Mouse (Mus musculus) liver, embryonic 13.5 days (tissue): ENCODE data around the gene 4930524B15Rik. TPM values are rescaled to one million over a fixed set of nuclear protein-coding genes. Genes with fewer than 3 reads are reported as not detected.
"Not testable (repeated sequence)": the region's sequence is repeated elsewhere in the genome, so short reads cannot be mapped to it uniquely, and the experiment has no call there.

Experiments used
- ATAC-seq: fragments of 200-750 bp; cut with Nextera tagmentation; 2 replicates; pipeline ENCODE4 v1.8.0; 2017; ENCODE audit warnings: low read depth, mild to moderate bottlenecking, moderate number of reproducible peaks, moderate library complexity
- DNase-seq: peaks from one replicate; pipeline ENCODE4 v3.0.0; 2022
- H3K27ac ChIP-seq: fragments of 300-500 bp; sonication (generic); 2 replicates; pipeline ENCODE4 v1.5.1; 2015; ENCODE audit warnings: moderate library complexity, mild to moderate bottlenecking, inconsistent platforms
- H3K27me3 ChIP-seq: fragments of 300-500 bp; sonication (generic); 2 replicates; pipeline ENCODE4 v1.6.1; 2015; ENCODE audit warnings: mild to moderate bottlenecking, inconsistent platforms
- H3K36me3 ChIP-seq: fragments of 300-500 bp; sonication (generic); 2 replicates; pipeline ENCODE4 v1.6.1; 2015; ENCODE audit warnings: mild to moderate bottlenecking, inconsistent platforms
- H3K4me1 ChIP-seq: fragments of 300-500 bp; sonication (generic); replicated peaks from 2 replicates; pipeline ENCODE4 v1.6.1; 2015; ENCODE audit warnings: inconsistent platforms
- H3K4me2 ChIP-seq: fragments of 300-500 bp; sonication (generic); 2 replicates; pipeline ENCODE4 v1.6.1; 2015; ENCODE audit warnings: inconsistent platforms, mild to moderate bottlenecking, moderate library complexity
- H3K4me3 ChIP-seq: fragments of 300-500 bp; sonication (generic); replicated peaks from 2 replicates; pipeline ENCODE4 v1.5.1; 2015; ENCODE audit warnings: mild to moderate bottlenecking, inconsistent platforms
- H3K9ac ChIP-seq: fragments of 300-500 bp; sonication (generic); 2 replicates; pipeline ENCODE4 v1.6.1; 2015; ENCODE audit warnings: mild to moderate bottlenecking, inconsistent platforms
- H3K9me3 ChIP-seq: fragments of 300-500 bp; sonication (generic); replicated peaks from 2 replicates; pipeline ENCODE4 v1.6.1; 2016; ENCODE audit warnings: inconsistent platforms
- WGBS: fragments of 180-500 bp; shearing (Covaris S2); methylation state at CpG from one replicate; pipeline ENCODE4 v1.1.7; 2015; ENCODE audit not compliant: insufficient replicate concordance; 5-methylcytosine and 5-hydroxymethylcytosine counted together
- polyA plus RNA-seq: library from polyadenylated mRNA; unstranded; fragments of >200 nt; fragmentation: Nextera tagmentation; extraction: Ambion mirVana; gene quantifications from 2 replicates; pipeline ENCODE4 v1.2.1, GENCODE M21; 2015

4930524B15Rik gene
- polyA plus RNA-seq, 1 experiment from 2014 or later = not detected

DNA sequence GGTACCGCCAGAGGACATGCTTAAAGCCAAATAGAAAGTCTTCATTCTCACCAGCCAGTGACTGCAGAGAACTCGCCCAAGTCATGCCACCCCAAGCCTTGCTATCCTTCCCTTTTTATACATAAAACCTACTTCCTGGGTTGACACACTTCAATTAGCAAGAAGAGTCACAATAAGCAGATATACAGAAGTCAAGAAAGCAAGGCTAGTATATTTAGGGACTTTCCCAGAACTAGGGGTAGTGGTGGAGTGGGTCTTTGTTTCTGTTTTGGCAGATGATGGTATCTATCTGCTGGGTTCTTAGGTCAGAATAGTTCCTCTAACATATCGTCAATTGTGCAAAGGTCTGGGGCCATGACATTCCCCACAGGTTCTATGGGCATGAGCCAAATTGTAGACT is 27.1 kb downstream of the 4930524B15Rik start:
- Histone ChIP-seq H3K9me3 (no peaks in the 10 kb centered on the region), H3K4me3 (no peak overlapping the region), H3K27ac (no peak overlapping the region), H3K36me3 (no peaks in the 10 kb centered on the region), H3K4me1 (no peaks in the 10 kb centered on the region), H3K4me2 (no peak overlapping the region), H3K9ac (no peak overlapping the region), H3K27me3 (no peaks in the 10 kb centered on the region)
- ATAC-seq (no peak), DNase-seq (no peak)
- WGBS = 57% methylated on average over 3 of the region's 3 CpGs

DNA sequence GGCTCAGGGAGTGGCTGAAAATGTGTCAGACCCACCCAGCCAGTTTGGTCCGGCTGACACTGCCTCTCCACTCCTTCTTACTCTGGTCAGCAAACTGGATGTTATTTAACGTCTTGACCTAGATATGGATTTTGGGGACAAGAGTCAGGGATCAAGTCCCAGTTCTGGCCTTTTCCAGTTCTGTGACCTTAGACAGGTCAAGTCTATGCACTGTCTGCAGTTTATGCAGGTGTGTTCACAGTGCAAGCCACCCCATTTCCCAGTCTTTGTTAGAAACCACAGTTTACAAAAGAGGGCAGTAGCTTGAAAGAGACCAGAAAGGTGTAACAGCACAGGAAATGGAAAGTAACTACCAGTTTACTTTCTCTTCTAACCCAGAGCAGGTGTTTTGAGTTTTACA is 34.3 kb downstream of the 4930524B15Rik start:
- H3K9ac ChIP-seq = no peak overlapping the region
- DNase-seq = no peak
- H3K4me1 ChIP-seq = no peaks in the 10 kb centered on the region
- no peak overlapping the region for H3K4me3 ChIP-seq
- H3K27ac ChIP-seq = no peak overlapping the region
- H3K9me3 ChIP-seq = no peaks in the 10 kb centered on the region
- ATAC-seq = no peak
- 43% methylated on average over 2 of the region's 2 CpGs for WGBS
- H3K27me3 ChIP-seq = peaks cover 21% of the 10 kb centered on the region
- no peak overlapping the region for H3K4me2 ChIP-seq
- H3K36me3 ChIP-seq = no peaks in the 10 kb centered on the region

DNA sequence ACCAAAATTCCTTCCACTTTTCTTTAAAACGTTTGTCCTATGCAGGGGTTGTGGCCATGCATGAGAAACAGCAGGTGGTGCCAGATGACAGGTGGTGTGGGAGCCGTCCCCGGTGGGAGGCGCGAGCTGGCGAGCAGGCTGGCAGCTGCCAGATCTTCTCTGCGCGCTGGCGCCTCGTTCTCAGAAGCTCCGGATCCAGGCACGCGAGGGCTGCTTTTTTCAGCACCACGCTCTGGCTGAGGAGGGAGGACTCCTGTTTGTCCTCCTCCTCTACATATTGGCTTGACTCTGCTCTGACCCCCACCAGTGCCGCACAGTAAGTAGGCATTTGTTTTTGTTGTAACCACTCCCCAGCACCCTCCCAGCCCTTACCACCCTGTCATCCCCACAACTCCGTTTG is 34.9 kb downstream of the 4930524B15Rik start, which contains the start of gene Nsg2:
Gene Nsg2, plus strand, starts transcription at position 183 of the 400 bp plus-strand sequence.
- Histone ChIP-seq H3K9ac (no peak within 1 kb of the TSS), H3K4me3 (no peak within 1 kb of the TSS; the same call in 1 of the 2 replicates), H3K4me2 (peak within 1 kb of the TSS; percentile 28; the same call in 1 of the 2 replicates), H3K36me3 (no peaks in the 10 kb centered on the region), H3K9me3 (no peaks in the 10 kb centered on the region), H3K27ac (no peak within 1 kb of the TSS), H3K4me1 (no peaks in the 10 kb centered on the region), H3K27me3 (peaks cover 21% of the 10 kb centered on the region)
- DNase-seq = peak; percentile 7
- under 1% methylated on average over 16 of the region's 16 CpGs for WGBS
- no peak for ATAC-seq

DNA sequence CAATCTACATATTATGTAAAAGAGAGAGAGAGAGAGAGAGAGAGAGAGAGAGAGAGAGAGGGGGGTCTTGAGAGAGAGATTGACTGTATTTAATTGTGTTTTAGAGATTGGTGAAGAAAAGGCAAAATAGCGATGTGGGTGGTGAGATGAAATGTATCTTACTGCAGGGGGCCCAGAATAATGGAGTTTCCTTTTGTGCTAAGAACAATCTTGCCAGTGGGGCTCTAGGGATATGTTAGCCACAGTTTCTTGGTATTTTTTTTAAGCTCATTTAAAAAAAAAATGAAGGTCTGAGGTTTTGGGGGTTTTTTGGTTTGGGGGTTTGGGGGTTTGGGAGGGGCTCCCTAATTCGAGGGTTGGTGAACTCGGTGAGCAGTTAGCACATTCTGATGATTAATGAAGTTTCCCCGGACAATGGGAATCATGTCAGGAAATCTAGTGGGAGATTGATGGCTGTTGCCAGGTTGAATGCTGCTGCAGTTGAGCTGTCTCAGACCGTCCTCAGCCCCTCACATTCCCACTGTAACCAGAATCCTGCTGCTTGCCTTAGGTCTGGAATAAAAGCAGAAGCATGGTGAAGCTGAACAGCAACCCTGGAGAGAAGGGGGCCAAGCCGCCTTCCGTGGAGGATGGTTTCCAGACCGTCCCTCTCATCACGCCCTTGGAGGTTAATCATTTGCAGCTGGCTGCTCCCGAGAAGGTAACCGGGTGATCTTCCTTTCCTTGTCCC is 36.0 kb downstream of the 4930524B15Rik start:
- Histone ChIP-seq H3K4me1 (no peaks in the 10 kb centered on the region), H3K9me3 (no peaks in the 10 kb centered on the region), H3K4me3 (no peak overlapping the region), H3K9ac (no peak overlapping the region), H3K36me3 (no peaks in the 10 kb centered on the region), H3K27ac (no peak overlapping the region), H3K4me2 (no peak overlapping the region), H3K27me3 (peaks cover 21% of the 10 kb centered on the region)
- 6% methylated on average over 11 of the region's 11 CpGs for WGBS
- DNase-seq (no peak), ATAC-seq (no peak)

DNA sequence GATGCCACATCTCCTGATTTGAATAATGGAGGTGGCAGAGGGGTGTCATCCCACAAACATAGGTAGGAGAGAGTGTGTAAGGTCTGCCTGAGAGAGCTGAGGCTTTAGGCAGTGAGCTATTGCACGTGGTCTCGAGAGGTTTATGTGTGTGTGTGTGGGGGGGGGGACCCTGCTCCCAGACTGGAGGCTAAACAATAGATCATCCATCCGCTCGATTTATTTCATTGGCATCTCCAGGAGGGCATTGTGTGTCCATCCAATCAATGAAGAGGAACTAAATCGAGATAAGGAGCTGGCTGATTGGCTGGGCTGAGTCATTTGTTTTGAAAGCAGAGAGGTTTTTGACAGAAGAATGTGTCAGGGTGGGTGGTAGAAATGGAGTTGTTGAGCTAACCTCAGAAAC is 37.3 kb downstream of the 4930524B15Rik start:
- no peaks in the 10 kb centered on the region for H3K4me1 ChIP-seq
- no peak overlapping the region for H3K27ac ChIP-seq
- no peak overlapping the region for H3K9ac ChIP-seq
- no peak overlapping the region for H3K4me2 ChIP-seq
- H3K36me3 ChIP-seq = no peaks in the 10 kb centered on the region
- ATAC-seq (no peak), DNase-seq (no peak)
- H3K9me3 ChIP-seq = peaks cover 7% of the 10 kb centered on the region; the same call in 1 of the 2 replicates
- 4% methylated on average over 5 of the region's 5 CpGs for WGBS
- H3K27me3 ChIP-seq = peaks cover 21% of the 10 kb centered on the region
- H3K4me3 ChIP-seq = no peak overlapping the region

DNA sequence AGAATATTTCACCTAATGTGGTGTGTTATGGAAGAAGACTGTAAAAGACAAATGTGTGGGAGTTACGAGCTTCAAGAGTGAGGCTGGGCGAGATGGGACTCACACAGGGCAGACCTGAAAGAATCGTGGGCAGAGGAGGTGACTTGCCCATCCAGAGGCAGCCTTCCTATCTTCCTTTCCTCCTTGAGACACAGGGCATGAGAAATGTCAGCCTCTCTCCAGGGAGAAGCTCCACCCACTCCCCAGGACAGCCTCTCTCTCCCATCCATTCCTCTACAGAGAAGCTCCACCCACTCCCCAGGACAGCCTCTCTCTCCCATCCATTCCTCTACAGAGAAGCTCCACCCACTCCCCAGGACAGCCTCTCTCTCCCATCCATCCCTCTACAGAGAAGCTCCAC is 42.7 kb downstream of the 4930524B15Rik start:
- H3K36me3 ChIP-seq, H3K27me3 ChIP-seq, H3K27ac ChIP-seq, ATAC-seq, H3K4me1 ChIP-seq, H3K9me3 ChIP-seq, H3K4me2 ChIP-seq, H3K4me3 ChIP-seq, H3K9ac ChIP-seq, DNase-seq: not testable (repeated sequence)
- WGBS = 73% methylated on average over 3 of the region's 3 CpGs

DNA sequence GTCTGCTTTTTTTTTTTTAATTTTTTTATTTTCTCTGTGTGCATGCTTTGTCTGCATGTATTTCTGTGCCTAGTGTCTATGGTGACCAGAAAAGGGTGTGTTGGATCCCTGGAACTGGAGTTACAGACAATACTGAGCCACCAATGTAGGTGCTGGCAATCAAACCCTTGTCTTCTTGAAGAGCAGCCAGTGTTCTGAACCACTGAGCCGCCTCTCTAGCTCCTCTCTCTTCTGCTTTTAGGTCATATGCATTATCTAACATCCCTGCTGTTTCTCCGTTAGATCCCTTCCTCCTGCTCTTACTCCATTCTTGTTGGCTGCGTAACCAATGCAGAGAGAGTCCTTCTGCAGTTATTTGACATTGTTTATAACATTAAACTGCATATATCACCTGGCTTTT is 43.5 kb downstream of the 4930524B15Rik start:
- ATAC-seq = no peak
- 63% methylated on average over 3 of the region's 3 CpGs for WGBS
- Histone ChIP-seq H3K36me3 (no peaks in the 10 kb centered on the region), H3K27ac (no peak overlapping the region), H3K9me3 (peaks cover 7% of the 10 kb centered on the region; the same call in 1 of the 2 replicates), H3K4me1 (no peaks in the 10 kb centered on the region), H3K4me2 (no peak overlapping the region), H3K4me3 (no peak overlapping the region), H3K27me3 (no peaks in the 10 kb centered on the region), H3K9ac (no peak overlapping the region)
- DNase-seq = no peak

DNA sequence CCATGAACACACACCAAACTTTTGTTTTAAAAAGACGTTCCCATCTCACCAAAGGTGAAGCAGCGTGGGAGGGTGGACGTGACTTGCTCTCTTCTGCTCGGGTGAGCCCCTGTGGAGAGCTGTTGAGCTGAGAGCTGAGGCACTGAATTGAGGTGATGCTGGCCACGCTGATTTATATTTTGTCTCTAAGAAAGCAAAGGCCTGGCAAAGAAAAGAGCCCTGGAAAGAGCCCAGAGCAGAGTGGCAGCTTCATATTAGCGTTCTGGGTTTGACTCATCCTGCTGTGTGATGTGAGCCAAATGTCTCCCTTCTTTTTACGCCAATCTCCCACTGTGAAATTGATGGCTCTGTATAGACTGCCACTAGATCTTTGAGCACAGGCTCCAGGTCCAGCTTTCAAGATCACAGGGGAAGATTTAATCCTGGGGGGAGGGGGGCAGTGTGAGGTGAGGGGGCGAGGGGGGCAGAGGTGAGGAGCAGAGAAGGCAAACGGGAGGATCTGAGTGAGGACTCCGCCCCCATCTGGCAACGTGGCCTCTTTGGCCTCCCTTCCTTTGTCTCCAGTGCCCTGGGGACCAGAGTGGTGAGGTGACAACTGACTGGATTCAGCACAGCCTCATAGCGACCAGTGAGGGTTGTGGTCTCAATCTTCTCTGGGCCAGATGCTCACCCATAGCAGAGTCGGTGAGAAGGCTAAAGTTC is 44.7 kb downstream of the 4930524B15Rik start:
- no peak overlapping the region for H3K9ac ChIP-seq
- no peak for ATAC-seq
- H3K36me3 ChIP-seq = no peaks in the 10 kb centered on the region
- H3K27ac ChIP-seq = no peak overlapping the region
- H3K27me3 ChIP-seq = no peaks in the 10 kb centered on the region
- DNase-seq = no peak
- WGBS = 44% methylated on average over 13 of the region's 13 CpGs
- H3K4me3 ChIP-seq = no peak overlapping the region
- no peaks in the 10 kb centered on the region for H3K4me1 ChIP-seq
- no peak overlapping the region for H3K4me2 ChIP-seq
- peaks cover 7% of the 10 kb centered on the region; the same call in 1 of the 2 replicates for H3K9me3 ChIP-seq

DNA sequence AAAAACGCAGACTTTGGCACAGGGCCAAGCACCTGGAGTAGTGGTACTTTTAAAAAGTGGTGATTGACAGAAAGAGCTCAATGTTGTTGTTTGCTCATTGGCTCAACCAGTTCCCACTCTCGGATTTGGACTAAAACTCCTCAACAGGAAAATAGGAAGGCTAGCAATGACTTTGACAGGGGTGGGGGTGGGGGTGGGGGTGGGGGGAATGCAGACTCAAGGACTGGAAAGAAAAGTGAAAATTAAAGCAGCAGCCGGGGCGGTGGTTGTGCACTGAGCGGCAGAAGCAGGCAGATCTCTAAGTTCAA is 45.2 kb downstream of the 4930524B15Rik start:
- 59% methylated on average over 5 of the region's 5 CpGs for WGBS
- H3K27ac ChIP-seq = no peak overlapping the region

DNA sequence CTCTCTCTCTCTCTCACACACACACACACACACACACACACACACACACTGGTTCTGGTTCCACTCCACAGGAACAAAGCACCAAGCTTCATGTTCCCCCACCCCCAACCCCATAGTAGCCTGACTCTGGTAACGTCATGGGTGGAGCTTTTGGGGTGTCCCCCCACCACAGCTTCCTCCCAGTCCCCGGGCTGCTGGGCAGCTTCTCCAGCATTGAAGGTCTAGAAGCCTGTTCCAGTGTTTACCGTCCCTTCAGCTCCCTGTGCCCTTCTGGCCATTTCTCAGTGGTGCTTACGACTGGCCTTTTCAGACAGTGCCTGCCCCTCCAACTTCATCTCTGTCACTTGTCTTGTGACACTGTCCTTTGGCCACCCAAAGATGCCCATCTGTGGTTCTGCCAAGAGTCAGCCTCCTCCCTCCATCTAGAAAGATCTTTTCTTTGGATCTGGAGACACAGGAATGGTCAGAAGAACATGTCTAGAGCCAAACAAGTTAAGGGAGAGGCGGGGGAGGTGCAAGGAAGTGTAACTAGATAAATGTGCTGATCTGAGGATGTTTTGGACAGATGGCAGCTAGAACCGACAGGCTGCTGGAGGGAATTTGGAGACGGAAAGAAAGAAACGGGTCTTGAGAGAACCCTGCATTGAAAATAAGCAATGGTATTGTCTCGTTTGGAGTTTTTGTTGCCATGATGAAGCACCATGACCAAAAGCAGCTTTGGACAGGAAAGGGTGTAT is 46.6 kb downstream of the 4930524B15Rik start:
- H3K36me3 ChIP-seq = no peaks in the 10 kb centered on the region
- ATAC-seq = no peak

More for the DNA sequence above, 45.2 kb downstream of the 4930524B15Rik start:
- H3K4me1 ChIP-seq = no peaks in the 10 kb centered on the region
- H3K4me2 ChIP-seq = no peak overlapping the region
- H3K9ac ChIP-seq = no peak overlapping the region
- H3K36me3 ChIP-seq = no peaks in the 10 kb centered on the region
- DNase-seq (no peak), ATAC-seq (no peak)
- no peak overlapping the region for H3K4me3 ChIP-seq
- no peaks in the 10 kb centered on the region for H3K27me3 ChIP-seq
- H3K9me3 ChIP-seq = peaks cover 7% of the 10 kb centered on the region; the same call in 1 of the 2 replicates

DNA sequence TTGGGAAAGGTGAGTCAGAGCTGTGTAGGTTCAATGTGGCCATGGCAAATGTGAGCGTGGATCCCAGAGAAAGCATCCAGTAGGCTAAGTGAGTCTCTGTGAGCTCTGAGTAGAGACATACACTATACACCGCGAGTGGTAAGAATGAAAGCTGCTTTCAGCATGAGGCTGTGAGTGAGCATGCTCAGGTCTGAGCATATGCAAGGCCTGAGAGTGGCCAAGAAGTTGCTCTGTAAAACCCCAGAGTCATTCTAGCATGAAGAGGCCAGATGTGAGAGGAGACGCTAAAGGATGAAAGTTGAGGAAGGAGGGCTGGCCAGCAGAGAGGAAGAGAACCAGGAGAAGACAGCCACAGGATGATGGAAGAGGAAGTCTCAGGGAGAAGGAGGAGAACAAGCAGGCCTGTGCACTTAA is 47.6 kb downstream of the 4930524B15Rik start:
- H3K36me3 ChIP-seq = no peaks in the 10 kb centered on the region
- H3K9me3 ChIP-seq = no peaks in the 10 kb centered on the region
- 61% methylated on average over 4 of the region's 4 CpGs for WGBS
- no peak for ATAC-seq
- DNase-seq = no peak
- H3K4me3 ChIP-seq = no peak overlapping the region
- no peaks in the 10 kb centered on the region for H3K27me3 ChIP-seq
- no peak overlapping the region for H3K27ac ChIP-seq
- no peak overlapping the region for H3K9ac ChIP-seq
- H3K4me1 ChIP-seq = no peaks in the 10 kb centered on the region
- no peak overlapping the region for H3K4me2 ChIP-seq

More for the DNA sequence above, 46.6 kb downstream of the 4930524B15Rik start:
- Histone ChIP-seq H3K4me2 (no peak overlapping the region), H3K4me3 (no peak overlapping the region), H3K9me3 (peaks cover 4% of the 10 kb centered on the region; the same call in 1 of the 2 replicates), H3K4me1 (no peaks in the 10 kb centered on the region), H3K9ac (no peak overlapping the region), H3K27ac (no peak overlapping the region), H3K27me3 (no peaks in the 10 kb centered on the region)
- DNase-seq = no peak
- WGBS = 28% methylated on average over 9 of the region's 9 CpGs
